Mouse (Mus musculus): ENCODE measurements at regions not wholly inside any gene's neighbourhood (a gene's known extent, or its start where the extent isn't known, plus 50 kb on each side); places are given as distances from the start of the nearest gene placed in this dataset.

GRCm38 (mm10) chr10:99576301-99576700 is 183.2 kb downstream of the Csl start:
- Histone ChIP-seq H3K27me3 (ENCODE audit: insufficient read depth, low read length) (no peaks in the 10 kb centered on the region), H3K9me3 (replicated peaks) (peaks cover 11% of the 10 kb centered on the region), H3K4me1 (ENCODE audit: insufficient read depth, low read depth, low read length) (no peaks in the 10 kb centered on the region), H3K36me3 (replicated peaks) (no peaks in the 10 kb centered on the region), H3K4me3 (ENCODE audit: low read depth, low read length) (no peak overlapping the region)
- no peak for TF ChIP-seq POLR2AphosphoS5 (IDR thresholded peaks at IDR 0.05; ENCODE audit: insufficient replicate concordance, low read depth, low read length)
- no peak for TF ChIP-seq GATA2 (IDR thresholded peaks at IDR 0.05; ENCODE audit: borderline replicate concordance, low read depth, low read length)
- TF ChIP-seq GATA1 (IDR thresholded peaks at IDR 0.05; ENCODE audit: borderline replicate concordance, low read length): no peak
- no peak for TF ChIP-seq TAL1 (conservative IDR thresholded peaks at IDR 0.05; ENCODE audit: low read depth, low read length)
- TF ChIP-seq CTCF (IDR thresholded peaks at IDR 0.05; ENCODE audit: low read depth, low read length): no peak
- no peak for DNase-seq (ENCODE audit: low spot score)
- ATAC-seq (ENCODE audit: extremely low read depth, insufficient number of reproducible peaks, low FRiP score, poor library complexity, severe bottlenecking): no peak

- H3K4me1 ChIP-seq (ENCODE audit: insufficient read depth, low read depth, low read length): no peaks in the 10 kb centered on the region
- peak; percentile 49 for ATAC-seq (ENCODE audit: extremely low read depth, insufficient number of reproducible peaks, low FRiP score, poor library complexity, severe bottlenecking)
- no peaks in the 10 kb centered on the region for H3K36me3 ChIP-seq (replicated peaks)
- no peak for DNase-seq (ENCODE audit: low spot score)
- no peak overlapping the region for H3K4me3 ChIP-seq (ENCODE audit: low read depth, low read length)
- no peak for TF ChIP-seq TAL1 (conservative IDR thresholded peaks at IDR 0.05; ENCODE audit: low read depth, low read length)
- no peak for TF ChIP-seq GATA2 (IDR thresholded peaks at IDR 0.05; ENCODE audit: borderline replicate concordance, low read depth, low read length)
- no peak for TF ChIP-seq CTCF (IDR thresholded peaks at IDR 0.05; ENCODE audit: low read depth, low read length)
- no peak for TF ChIP-seq POLR2AphosphoS5 (IDR thresholded peaks at IDR 0.05; ENCODE audit: insufficient replicate concordance, low read depth, low read length)
- no peaks in the 10 kb centered on the region for H3K27me3 ChIP-seq (ENCODE audit: insufficient read depth, low read length)
- peaks cover 10% of the 10 kb centered on the region for H3K9me3 ChIP-seq (replicated peaks)
Measured at GRCm38 (mm10) chr10:99577041-99577681, 182.3 kb downstream of the Csl start.

GRCm38 (mm10) chr10:99578366-99578765 is 181.1 kb downstream of the Csl start:
- Histone ChIP-seq H3K36me3 (replicated peaks) (no peaks in the 10 kb centered on the region), H3K9me3 (replicated peaks) (peaks cover 12% of the 10 kb centered on the region), H3K4me3 (ENCODE audit: low read depth, low read length) (no peak overlapping the region), H3K27me3 (ENCODE audit: insufficient read depth, low read length) (no peaks in the 10 kb centered on the region), H3K4me1 (ENCODE audit: insufficient read depth, low read depth, low read length) (no peaks in the 10 kb centered on the region)
- no peak for TF ChIP-seq CTCF (IDR thresholded peaks at IDR 0.05; ENCODE audit: low read depth, low read length)
- no peak for TF ChIP-seq TAL1 (conservative IDR thresholded peaks at IDR 0.05; ENCODE audit: low read depth, low read length)
- no peak for TF ChIP-seq GATA2 (IDR thresholded peaks at IDR 0.05; ENCODE audit: borderline replicate concordance, low read depth, low read length)
- TF ChIP-seq POLR2AphosphoS5 (IDR thresholded peaks at IDR 0.05; ENCODE audit: insufficient replicate concordance, low read depth, low read length): no peak
- TF ChIP-seq GATA1 (IDR thresholded peaks at IDR 0.05; ENCODE audit: borderline replicate concordance, low read length): no peak
- no peak for ATAC-seq (ENCODE audit: extremely low read depth, insufficient number of reproducible peaks, low FRiP score, poor library complexity, severe bottlenecking)
- DNase-seq (ENCODE audit: low spot score): no peak

GRCm38 (mm10) chr10:99580191-99580590 is 179.3 kb downstream of the Csl start:
- ATAC-seq (ENCODE audit: extremely low read depth, insufficient number of reproducible peaks, low FRiP score, poor library complexity, severe bottlenecking): no peak
- Histone ChIP-seq H3K9me3 (replicated peaks) (peaks cover 12% of the 10 kb centered on the region; the same call in 1 of the 2 replicates), H3K27me3 (ENCODE audit: insufficient read depth, low read length) (no peaks in the 10 kb centered on the region), H3K4me1 (ENCODE audit: insufficient read depth, low read depth, low read length) (no peaks in the 10 kb centered on the region), H3K36me3 (replicated peaks) (no peaks in the 10 kb centered on the region), H3K4me3 (ENCODE audit: low read depth, low read length) (no peak overlapping the region)
- no peak for DNase-seq (ENCODE audit: low spot score)
- TF ChIP-seq CTCF (IDR thresholded peaks at IDR 0.05; ENCODE audit: low read depth, low read length) (no peak), GATA2 (IDR thresholded peaks at IDR 0.05; ENCODE audit: borderline replicate concordance, low read depth, low read length) (no peak), GATA1 (IDR thresholded peaks at IDR 0.05; ENCODE audit: borderline replicate concordance, low read length) (no peak), POLR2AphosphoS5 (IDR thresholded peaks at IDR 0.05; ENCODE audit: insufficient replicate concordance, low read depth, low read length) (no peak), TAL1 (conservative IDR thresholded peaks at IDR 0.05; ENCODE audit: low read depth, low read length) (no peak)

GRCm38 (mm10) chr10:99581074-99581473 is 178.4 kb downstream of the Csl start:
- no peaks in the 10 kb centered on the region for H3K4me1 ChIP-seq (ENCODE audit: insufficient read depth, low read depth, low read length)
- no peak overlapping the region for H3K4me3 ChIP-seq (ENCODE audit: low read depth, low read length)
- H3K27me3 ChIP-seq (ENCODE audit: insufficient read depth, low read length): no peaks in the 10 kb centered on the region
- peaks cover 15% of the 10 kb centered on the region for H3K9me3 ChIP-seq (replicated peaks)
- TF ChIP-seq GATA1 (IDR thresholded peaks at IDR 0.05; ENCODE audit: borderline replicate concordance, low read length): no peak
- TF ChIP-seq CTCF (IDR thresholded peaks at IDR 0.05; ENCODE audit: low read depth, low read length): no peak
- no peak for TF ChIP-seq TAL1 (conservative IDR thresholded peaks at IDR 0.05; ENCODE audit: low read depth, low read length)
- no peak for TF ChIP-seq GATA2 (IDR thresholded peaks at IDR 0.05; ENCODE audit: borderline replicate concordance, low read depth, low read length)
- no peak for TF ChIP-seq POLR2AphosphoS5 (IDR thresholded peaks at IDR 0.05; ENCODE audit: insufficient replicate concordance, low read depth, low read length)
- no peaks in the 10 kb centered on the region for H3K36me3 ChIP-seq (replicated peaks)
- ATAC-seq (ENCODE audit: extremely low read depth, insufficient number of reproducible peaks, low FRiP score, poor library complexity, severe bottlenecking) (no peak), DNase-seq (ENCODE audit: low spot score) (no peak)

- TF ChIP-seq CTCF (IDR thresholded peaks at IDR 0.05; ENCODE audit: low read depth, low read length): no peak
- no peak for TF ChIP-seq POLR2AphosphoS5 (IDR thresholded peaks at IDR 0.05; ENCODE audit: insufficient replicate concordance, low read depth, low read length)
- TF ChIP-seq TAL1 (conservative IDR thresholded peaks at IDR 0.05; ENCODE audit: low read depth, low read length): no peak
- TF ChIP-seq GATA2 (IDR thresholded peaks at IDR 0.05; ENCODE audit: borderline replicate concordance, low read depth, low read length): no peak
- TF ChIP-seq GATA1 (IDR thresholded peaks at IDR 0.05; ENCODE audit: borderline replicate concordance, low read length): no peak
- DNase-seq (ENCODE audit: low spot score) (no peak), ATAC-seq (ENCODE audit: extremely low read depth, insufficient number of reproducible peaks, low FRiP score, poor library complexity, severe bottlenecking) (no peak)
- Histone ChIP-seq H3K4me3 (ENCODE audit: low read depth, low read length) (no peak overlapping the region), H3K9me3 (replicated peaks) (peaks cover 30% of the 10 kb centered on the region), H3K4me1 (ENCODE audit: insufficient read depth, low read depth, low read length) (no peaks in the 10 kb centered on the region), H3K36me3 (replicated peaks) (no peaks in the 10 kb centered on the region), H3K27me3 (ENCODE audit: insufficient read depth, low read length) (no peaks in the 10 kb centered on the region)
Measured at GRCm38 (mm10) chr10:99584855-99585254, 174.6 kb downstream of the Csl start.
